Mouse (Mus musculus): Measurements from ENCODE around the gene Shh.

DNA sequence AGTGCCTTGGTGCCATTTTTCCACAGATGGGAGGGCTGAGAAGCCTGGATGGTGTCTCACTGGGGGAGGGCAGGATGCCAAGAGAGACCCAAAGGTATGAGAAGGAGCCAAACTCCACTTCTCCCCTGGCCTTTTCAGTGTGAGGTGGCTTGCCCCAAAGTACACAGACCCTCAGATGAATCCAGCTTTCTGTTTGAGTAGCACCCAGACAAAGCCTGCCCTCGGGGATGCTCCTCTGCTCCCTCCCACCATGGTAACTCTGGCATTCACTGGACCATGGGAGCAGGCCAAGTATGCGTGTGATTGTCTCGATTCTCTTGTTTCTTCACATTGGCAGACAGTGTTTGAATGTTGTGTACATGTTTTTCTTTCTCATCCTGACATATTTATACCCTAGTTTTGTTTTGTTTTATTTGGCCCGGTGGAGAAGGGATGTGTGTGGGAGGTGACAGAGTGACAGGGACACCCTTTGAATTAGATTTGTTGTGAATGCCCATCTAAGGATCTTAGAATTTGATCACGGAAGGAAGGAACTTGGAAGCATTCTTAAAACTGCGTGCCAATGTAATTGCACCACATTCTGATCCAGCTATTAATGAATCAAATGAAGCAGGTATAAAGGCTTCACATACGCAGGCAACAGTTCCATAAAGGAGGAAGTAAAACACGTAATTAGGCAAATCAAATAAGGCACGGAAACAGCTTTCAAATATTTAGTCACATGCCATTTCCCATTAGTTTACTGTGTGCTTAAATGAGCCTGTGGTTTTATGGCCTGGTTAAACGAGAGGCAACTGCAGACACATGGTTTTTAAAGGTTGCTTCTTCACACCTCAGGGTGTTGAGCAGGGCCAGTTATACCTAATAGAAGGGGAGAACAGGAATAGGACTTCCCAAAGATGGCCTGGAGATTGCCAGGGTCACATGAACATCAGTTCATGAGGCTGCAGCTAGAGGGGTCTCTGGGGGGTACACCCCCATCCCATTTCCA lies 9.6 kb upstream of the Shh start:
- TF ChIP-seq CTCF (IDR thresholded peaks at IDR 0.05; ENCODE audit: borderline replicate concordance, extremely low read depth, insufficient read depth, insufficient read length), result no peak
- no peak for TF ChIP-seq POLR2A (IDR thresholded peaks at IDR 0.05; ENCODE audit: borderline replicate concordance, extremely low read depth, insufficient read depth, insufficient read length, poor library complexity, severe bottlenecking)

Data from brain, embryonic 14.5 days (tissue).